Mouse (Mus musculus) spleen, adult 2 months (tissue): Measurements from ENCODE around the gene Ppp1r3e. TPM values are rescaled to one million over a fixed set of nuclear protein-coding genes. Genes with fewer than 3 reads are reported as not detected.

Experiments
- DNase-seq, 2 experiments: peaks; one replicate each; pipeline versions ENCODE4 v3.0.0 to v3.0.0-alpha.2; 2012 to 2021; ENCODE audit warnings: low spot score in 2 of 2, low read depth in 1 of 2
- H3K27ac ChIP-seq: fragments of 200-500 bp; 2 replicates; pipeline ENCODE4 v1.5.1; 2012; ENCODE audit warnings: low read length, inconsistent platforms; ENCODE audit not compliant: insufficient read depth
- H3K27me3 ChIP-seq: fragments of 200-500 bp; 2 replicates; pipeline ENCODE4 v1.6.1; 2012; ENCODE audit warnings: mild to moderate bottlenecking, moderate library complexity, low read length, inconsistent platforms; ENCODE audit not compliant: control insufficient read depth, insufficient read depth
- H3K36me3 ChIP-seq: fragments of 200-500 bp; 2 replicates; pipeline ENCODE4 v1.6.1; 2012; ENCODE audit warnings: mild to moderate bottlenecking, low read length, inconsistent platforms; ENCODE audit not compliant: control insufficient read depth, insufficient read depth
- H3K4me1 ChIP-seq: fragments of 200-500 bp; 2 replicates; pipeline ENCODE4 v1.6.1; 2011; ENCODE audit warnings: inconsistent platforms; ENCODE audit not compliant: control insufficient read depth, insufficient read depth, insufficient read length
- H3K4me3 ChIP-seq: fragments of 200-500 bp; 2 replicates; pipeline ENCODE4 v1.5.1; 2011; ENCODE audit warnings: mild to moderate bottlenecking, inconsistent platforms; ENCODE audit not compliant: insufficient read depth, insufficient read length; ENCODE audit errors: extremely low read depth
- CTCF ChIP-seq: fragments of 200-500 bp; IDR thresholded peaks from 2 replicates; pipeline ENCODE4 v1.5.1; 2011; ENCODE audit warnings: mild to moderate bottlenecking, inconsistent platforms; ENCODE audit not compliant: insufficient read depth, insufficient read length, insufficient replicate concordance; ENCODE audit errors: extremely low read depth
- POLR2A ChIP-seq: fragments of 200-500 bp; IDR thresholded peaks from 2 replicates; pipeline ENCODE4 v1.6.1; 2011; ENCODE audit warnings: low read depth, low read length, inconsistent platforms
- WGBS: fragments of 180-500 bp; shearing (Covaris S2); methylation state at CpG from one replicate; pipeline ENCODE4 v1.1.7; 2018; 5-methylcytosine and 5-hydroxymethylcytosine counted together
- polyA plus RNA-seq: library from polyadenylated mRNA; depleted of rRNA; stranded (reverse); fragments of >200 nt; gene quantifications from 2 replicates; pipeline ENCODE4 v1.2.3, GENCODE M21; 2012; rRNA removed

Gene Ppp1r3e
- polyA plus RNA-seq, 1 experiment = 6.3 TPM

DNA sequence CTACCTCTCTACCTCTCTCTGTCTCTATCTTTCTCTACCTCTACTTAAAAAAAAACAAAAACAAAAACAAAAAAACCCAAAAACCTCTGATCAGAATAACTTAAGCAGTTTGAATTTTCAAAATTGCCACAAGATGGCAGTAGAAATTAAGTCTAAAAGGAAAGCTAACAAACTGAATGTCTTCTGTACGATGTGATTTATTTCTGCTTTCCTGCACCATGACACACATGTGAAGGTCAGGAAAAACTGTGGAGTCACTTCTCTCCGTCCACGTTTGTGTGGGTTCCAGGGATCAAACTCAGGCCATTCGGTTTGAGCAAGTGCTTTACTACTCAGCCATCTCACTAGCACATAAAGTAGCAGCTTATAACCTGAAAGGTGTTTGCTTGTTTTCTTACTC lies 33.9 kb downstream of the Ppp1r3e start:
- Histone ChIP-seq H3K27ac (no peak overlapping the region), H3K27me3 (no peaks in the 10 kb centered on the region), H3K36me3 (no peaks in the 10 kb centered on the region), H3K4me1 (no peaks in the 10 kb centered on the region), H3K4me3 (no peak overlapping the region)
- TF ChIP-seq POLR2A (no peak), CTCF (no peak)
- DNase-seq = no peak
- WGBS = 0% methylated on average over 4 of the region's 4 CpGs

DNA sequence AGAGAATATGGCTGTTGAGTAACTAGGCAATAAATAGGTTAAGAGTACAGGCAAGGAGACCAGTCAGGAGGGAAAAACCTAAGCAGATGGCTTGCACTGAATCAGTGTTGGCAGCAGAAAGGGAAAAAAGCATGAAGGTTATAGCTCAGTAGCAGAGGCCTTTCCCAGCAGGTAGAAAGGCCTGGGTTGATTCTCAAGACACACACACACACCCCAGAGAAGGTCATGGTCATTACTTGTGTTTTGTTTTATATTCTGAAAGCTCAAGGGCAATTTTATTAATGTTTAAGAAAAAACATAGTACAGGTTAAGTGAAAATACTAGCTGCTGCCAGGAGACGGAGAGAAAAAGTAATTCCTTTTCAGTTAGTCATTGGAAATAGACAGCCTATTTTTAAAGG lies 53.6 kb downstream of the Ppp1r3e start:
- Histone ChIP-seq H3K4me3 (no peak overlapping the region), H3K4me1 (no peaks in the 10 kb centered on the region), H3K27me3 (no peaks in the 10 kb centered on the region), H3K27ac (no peak overlapping the region), H3K36me3 (no peaks in the 10 kb centered on the region)
- TF ChIP-seq CTCF (no peak), POLR2A (no peak)
- DNase-seq = no peak
- WGBS = 95% methylated on average over 1 of the region's 1 CpGs

Other genes starting within 250 kb of the Ppp1r3e start
- not detected in 2 replicates for gene Gm17606, start 236.6 kb downstream of the Ppp1r3e start, polyA plus RNA-seq
- gene Cdh24, start 236.2 kb downstream of the Ppp1r3e start, polyA plus RNA-seq = 7.3 and 10.8 TPM in 2 replicates
- 32.9 and 66.9 TPM in 2 replicates for gene 1700123O20Rik, start 191.3 kb downstream of the Ppp1r3e start, polyA plus RNA-seq
- gene Acin1, start 190.6 kb downstream of the Ppp1r3e start, polyA plus RNA-seq = 126 and 130 TPM in 2 replicates
- gene Gm29776, start 178.7 kb downstream of the Ppp1r3e start, polyA plus RNA-seq = 0.04 and 0.07 TPM in 2 replicates
- 5.2 and 5.9 TPM in 2 replicates for gene Cebpe, start 165.4 kb downstream of the Ppp1r3e start, polyA plus RNA-seq
- gene Slc7a8, start 95.6 kb downstream of the Ppp1r3e start, polyA plus RNA-seq = 10.8 and 13.3 TPM in 2 replicates
- not detected in 2 replicates for gene Rnf212b, start 63.4 kb downstream of the Ppp1r3e start, polyA plus RNA-seq
- 2.8 and 4.1 TPM in 2 replicates for gene Homez, start 6.6 kb downstream of the Ppp1r3e start, polyA plus RNA-seq
- gene Bcl2l2, start 5.8 kb upstream of the Ppp1r3e start, polyA plus RNA-seq = 16.6 and 16.9 TPM in 2 replicates
- 3.1 TPM in 1 of 2 replicates, not detected in the other for gene Gm20521, start 5.9 kb upstream of the Ppp1r3e start, polyA plus RNA-seq
- 73.3 and 76.7 TPM in 2 replicates for gene Pabpn1, start 14.9 kb upstream of the Ppp1r3e start, polyA plus RNA-seq
- gene Slc22a17, start 35.6 kb upstream of the Ppp1r3e start, polyA plus RNA-seq = 18.5 and 18.9 TPM in 2 replicates
- gene Efs, start 48.6 kb upstream of the Ppp1r3e start, polyA plus RNA-seq = 2.4 and 3.7 TPM in 2 replicates
- gene Il25, start 55.1 kb upstream of the Ppp1r3e start, polyA plus RNA-seq = not detected in 2 replicates
- gene Cmtm5, start 58.7 kb upstream of the Ppp1r3e start, polyA plus RNA-seq = 0.14 TPM in 1 of 2 replicates, not detected in the other
- 0.02 and 0.61 TPM in 2 replicates for gene Myh6, start 89.4 kb upstream of the Ppp1r3e start, polyA plus RNA-seq
- gene Gm17428, start 99.4 kb upstream of the Ppp1r3e start, polyA plus RNA-seq = not detected in 2 replicates
- not detected in 2 replicates for gene Myh7, start 117.1 kb upstream of the Ppp1r3e start, polyA plus RNA-seq
- 10.4 and 11.0 TPM in 2 replicates for gene Ngdn, start 137.9 kb upstream of the Ppp1r3e start, polyA plus RNA-seq
- 4.2 and 4.5 TPM in 2 replicates for gene Zfhx2, start 214.8 kb upstream of the Ppp1r3e start, polyA plus RNA-seq
- gene Thtpa, start 217.2 kb upstream of the Ppp1r3e start, polyA plus RNA-seq = 4.1 and 4.4 TPM in 2 replicates
- 64.9 and 77.2 TPM in 2 replicates for gene Ap1g2, start 229.0 kb upstream of the Ppp1r3e start, polyA plus RNA-seq
- 0.33 and 0.50 TPM in 2 replicates for gene Jph4, start 239.4 kb upstream of the Ppp1r3e start, polyA plus RNA-seq